Mouse (Mus musculus) limb, embryonic 13.5 days (tissue): ENCODE data around the gene AI661453. TPM values are rescaled to one million over a fixed set of nuclear protein-coding genes. Genes with fewer than 3 reads are reported as not detected.
"Not testable (repeated sequence)": the region's sequence is repeated elsewhere in the genome, so short reads cannot be mapped to it uniquely, and the experiment has no call there.

Source experiments
- ATAC-seq: fragments of 200-750 bp; cut with Nextera tagmentation; 2 replicates; pipeline ENCODE4 v1.8.0; 2017; ENCODE audit warnings: low read depth, moderate number of reproducible peaks, moderate TSS enrichment; ENCODE audit not compliant: low FRiP score
- H3K27ac ChIP-seq: fragments of 300-500 bp; sonication (generic); 2 replicates; pipeline ENCODE4 v1.5.1; 2015; ENCODE audit warnings: inconsistent platforms, mild to moderate bottlenecking, moderate library complexity
- H3K27me3 ChIP-seq: fragments of 300-500 bp; sonication (generic); 2 replicates; pipeline ENCODE4 v1.6.1; 2015; ENCODE audit warnings: mild to moderate bottlenecking, inconsistent platforms
- H3K36me3 ChIP-seq: fragments of 300-500 bp; sonication (generic); 2 replicates; pipeline ENCODE4 v1.6.1; 2015; ENCODE audit warnings: inconsistent platforms, mild to moderate bottlenecking, moderate library complexity
- H3K4me1 ChIP-seq: fragments of 300-500 bp; sonication (generic); 2 replicates; pipeline ENCODE4 v1.6.1; 2015; ENCODE audit warnings: inconsistent platforms
- H3K4me2 ChIP-seq: fragments of 300-500 bp; sonication (generic); replicated peaks from 2 replicates; pipeline ENCODE4 v1.6.1; 2015; ENCODE audit warnings: inconsistent platforms, mild to moderate bottlenecking, moderate library complexity
- H3K4me3 ChIP-seq: fragments of 300-500 bp; sonication (generic); 2 replicates; pipeline ENCODE4 v1.5.1; 2015; ENCODE audit warnings: moderate library complexity, mild to moderate bottlenecking, inconsistent platforms
- H3K9ac ChIP-seq: fragments of 300-500 bp; sonication (generic); 2 replicates; pipeline ENCODE4 v1.6.1; 2015; ENCODE audit warnings: mild to moderate bottlenecking, inconsistent platforms
- H3K9me3 ChIP-seq: fragments of 300-500 bp; sonication (generic); 2 replicates; pipeline ENCODE4 v1.6.1; 2016; ENCODE audit warnings: inconsistent platforms
- WGBS: fragments of 180-500 bp; shearing (Covaris S2); methylation state at CpG from one replicate; pipeline ENCODE4 v1.1.7; 2015; 5-methylcytosine and 5-hydroxymethylcytosine counted together
- polyA plus RNA-seq: library from polyadenylated mRNA; unstranded; fragments of >200 nt; fragmentation: Nextera tagmentation; extraction: Ambion mirVana; gene quantifications from 2 replicates; pipeline ENCODE4 v1.2.1, GENCODE M21; 2015

The AI661453 gene
- polyA plus RNA-seq, 1 experiment from 2014 or later: 0.99 TPM

GRCm38 (mm10) chr17:47421566-47421965, 14.8 kb upstream of the AI661453 start:
- WGBS: 76% methylated on average over 3 of the region's 3 CpGs
- Histone ChIP-seq H3K27me3 (no peaks in the 10 kb centered on the region), H3K27ac (no peak overlapping the region)

GRCm38 (mm10) chr17:47422616-47423015, 13.8 kb upstream of the AI661453 start:
- WGBS: 95% methylated on average over 1 of the region's 1 CpGs
- H3K9me3 ChIP-seq, H3K27me3 ChIP-seq, H3K4me1 ChIP-seq, H3K36me3 ChIP-seq, ATAC-seq, H3K4me3 ChIP-seq, H3K27ac ChIP-seq, H3K4me2 ChIP-seq, H3K9ac ChIP-seq: not testable (repeated sequence)

More at GRCm38 (mm10) chr17:47421566-47421965, 14.8 kb upstream of the AI661453 start:
- H3K9ac ChIP-seq: no peak overlapping the region
- H3K4me1 ChIP-seq: no peaks in the 10 kb centered on the region
- no peaks in the 10 kb centered on the region for H3K36me3 ChIP-seq
- H3K4me2 ChIP-seq: no peak overlapping the region
- no peaks in the 10 kb centered on the region; the same call in 1 of the 2 replicates for H3K9me3 ChIP-seq
- no peak for ATAC-seq
- no peak overlapping the region for H3K4me3 ChIP-seq

- Histone ChIP-seq H3K4me3 (no peak overlapping the region), H3K27ac (no peak overlapping the region), H3K27me3 (peaks cover 11% of the 10 kb centered on the region; the same call in 1 of the 2 replicates), H3K9ac (no peak overlapping the region; the same call in 1 of the 2 replicates), H3K9me3 (no peaks in the 10 kb centered on the region), H3K4me2 (no peak overlapping the region), H3K36me3 (no peaks in the 10 kb centered on the region), H3K4me1 (peaks cover 6% of the 10 kb centered on the region; the same call in 1 of the 2 replicates)
- 82% methylated on average over 6 of the region's 6 CpGs for WGBS
- no peak for ATAC-seq
These were observed 12.2 kb upstream of the AI661453 start for GRCm38 (mm10) chr17:47424186-47424585.

- Histone ChIP-seq H3K4me1 (peaks cover 6% of the 10 kb centered on the region; the same call in 1 of the 2 replicates), H3K4me3 (no peak overlapping the region), H3K4me2 (no peak overlapping the region), H3K27me3 (peaks cover 32% of the 10 kb centered on the region), H3K27ac (no peak overlapping the region), H3K9me3 (no peaks in the 10 kb centered on the region), H3K36me3 (no peaks in the 10 kb centered on the region), H3K9ac (no peak overlapping the region)
- WGBS: 67% methylated on average over 6 of the region's 6 CpGs
- ATAC-seq: no peak
These were observed 9.1 kb upstream of the AI661453 start for GRCm38 (mm10) chr17:47427316-47427715.

- Histone ChIP-seq H3K4me2 (peak overlapping the region; percentile 31; the same call in 1 of the 2 replicates), H3K36me3 (no peaks in the 10 kb centered on the region), H3K27me3 (peaks cover 32% of the 10 kb centered on the region), H3K9me3 (no peaks in the 10 kb centered on the region), H3K4me3 (no peak overlapping the region), H3K9ac (no peak overlapping the region), H3K4me1 (peaks cover 6% of the 10 kb centered on the region; the same call in 1 of the 2 replicates), H3K27ac (no peak overlapping the region)
- peak; percentile 57; the same call in 1 of the 2 replicates for ATAC-seq
- 14% methylated on average over 8 of the region's 8 CpGs for WGBS
These were observed 7.5 kb upstream of the AI661453 start for GRCm38 (mm10) chr17:47428831-47429304.

- no peak overlapping the region for H3K27ac ChIP-seq
- peaks cover 42% of the 10 kb centered on the region for H3K27me3 ChIP-seq
- WGBS: 73% methylated on average over 5 of the region's 5 CpGs
- no peak overlapping the region for H3K4me2 ChIP-seq
- no peaks in the 10 kb centered on the region for H3K9me3 ChIP-seq
- ATAC-seq: no peak
- no peak overlapping the region for H3K4me3 ChIP-seq
- H3K9ac ChIP-seq: no peak overlapping the region
- H3K4me1 ChIP-seq: peaks cover 6% of the 10 kb centered on the region; the same call in 1 of the 2 replicates
- H3K36me3 ChIP-seq: no peaks in the 10 kb centered on the region
These were observed 5.6 kb upstream of the AI661453 start for GRCm38 (mm10) chr17:47430815-47431214.

GRCm38 (mm10) chr17:47436907-47437547, 612 bp downstream of the AI661453 start, which contains the start of gene 1700001C19Rik:
Gene 1700001C19Rik, minus strand, starts transcription at chr17:47437376.
- Histone ChIP-seq H3K4me1 (peaks cover 17% of the 10 kb centered on the region), H3K27ac (no peak within 1 kb of the TSS), H3K27me3 (peaks cover 63% of the 10 kb centered on the region), H3K9ac (peak within 1 kb of the TSS; percentile 55), H3K4me3 (peak within 1 kb of the TSS; percentile 46), H3K4me2 (peak within 1 kb of the TSS; percentile 77), H3K36me3 (no peaks in the 10 kb centered on the region), H3K9me3 (no peaks in the 10 kb centered on the region)
- 2% methylated on average over 25 of the region's 25 CpGs for WGBS
- no peak for ATAC-seq

GRCm38 (mm10) chr17:47438611-47439010, 2.2 kb downstream of the AI661453 start:
- H3K9me3 ChIP-seq: no peaks in the 10 kb centered on the region
- no peak for ATAC-seq
- 70% methylated on average over 6 of the region's 6 CpGs for WGBS
- no peak overlapping the region for H3K27ac ChIP-seq
- no peak overlapping the region for H3K4me3 ChIP-seq
- no peaks in the 10 kb centered on the region for H3K36me3 ChIP-seq
- H3K4me1 ChIP-seq: peaks cover 17% of the 10 kb centered on the region
- no peak overlapping the region for H3K4me2 ChIP-seq
- peaks cover 60% of the 10 kb centered on the region for H3K27me3 ChIP-seq
- no peak overlapping the region for H3K9ac ChIP-seq

- Histone ChIP-seq H3K27me3 (peaks cover 60% of the 10 kb centered on the region), H3K4me1 (peaks cover 17% of the 10 kb centered on the region), H3K27ac (no peak overlapping the region), H3K4me3 (no peak overlapping the region), H3K36me3 (no peaks in the 10 kb centered on the region), H3K4me2 (no peak overlapping the region), H3K9me3 (no peaks in the 10 kb centered on the region), H3K9ac (no peak overlapping the region)
- 43% methylated on average over 9 of the region's 9 CpGs for WGBS
- no peak for ATAC-seq
These were observed 3.1 kb downstream of the AI661453 start for GRCm38 (mm10) chr17:47439396-47440028.

GRCm38 (mm10) chr17:47440359-47440890, 4.0 kb downstream of the AI661453 start:
- Histone ChIP-seq H3K9me3 (no peaks in the 10 kb centered on the region), H3K4me1 (peaks cover 17% of the 10 kb centered on the region), H3K9ac (no peak overlapping the region), H3K27me3 (peaks cover 52% of the 10 kb centered on the region), H3K36me3 (no peaks in the 10 kb centered on the region), H3K4me2 (no peak overlapping the region), H3K4me3 (no peak overlapping the region), H3K27ac (no peak overlapping the region)
- no peak for ATAC-seq
- 10% methylated on average over 9 of the region's 9 CpGs for WGBS

GRCm38 (mm10) chr17:47441296-47442051, 5.1 kb downstream of the AI661453 start:
- no peak overlapping the region for H3K4me3 ChIP-seq
- H3K9ac ChIP-seq: no peak overlapping the region; the same call in 1 of the 2 replicates
- ATAC-seq: no peak
- peaks cover 43% of the 10 kb centered on the region for H3K27me3 ChIP-seq
- no peaks in the 10 kb centered on the region for H3K36me3 ChIP-seq
- no peak overlapping the region for H3K27ac ChIP-seq
- H3K4me2 ChIP-seq: no peak overlapping the region
- 44% methylated on average over 19 of the region's 19 CpGs for WGBS
- peaks cover 14% of the 10 kb centered on the region for H3K4me1 ChIP-seq
- H3K9me3 ChIP-seq: no peaks in the 10 kb centered on the region
